Comparison of ENCODE assay signal across 8 mouse cellular contexts in genomic region chr2:122312722-122313417, GRCm38 (mm10). TPM values are rescaled to one million over a fixed set of nuclear protein-coding genes. Genes with fewer than 3 reads are reported as not detected.
DNase-seq lines count a peak whose midpoint lies in the region; ATAC-seq and TF ChIP-seq lines count a peak whose summit lies in the region.

No protein-coding gene starts in this region.

- ATAC-seq in erythroblast, adult 5-6 weeks (replicated peaks; ENCODE audit: low FRiP score, poor library complexity, severe bottlenecking) = peak; percentile 84
- ATAC-seq in heart, embryonic 16.5 days (replicated peaks; ENCODE audit: extremely low read depth, insufficient read depth, low FRiP score) = 0 out of 2 replicates have a peak, but pooled peaks have one; percentile 6

- 0 out of 4 replicates have a peak, but pooled peaks cover 0 to 2% of the 10 kb centered on the region in 2 experiments for H3K4me1 ChIP-seq in MEL (ENCODE audit: control insufficient read depth in 1 of 2, insufficient read depth in 2 of 2, low read length in 2 of 2)
- peaks cover 11% of the 10 kb centered on the region for H3K4me1 ChIP-seq in heart, embryonic 16.5 days (ENCODE audit: control insufficient read depth, insufficient read depth, low read length)

- no peaks in the 10 kb centered on the region for H3K79me2 ChIP-seq in MEL (ENCODE audit: control insufficient read depth, insufficient read depth, low read length, poor library complexity)

- 5% methylated on average over 27 of the region's 27 CpGs for WGBS in heart, embryonic 16.5 days

- peak; percentile 62 to 78 (median 72) for TF ChIP-seq CTCF in MEL (IDR thresholded peaks at IDR 0.05 in 2 of 3, conservative IDR thresholded peaks at IDR 0.05 in 1 of 3; ENCODE audit: control insufficient read depth in 1 of 3, insufficient read depth in 1 of 3, low read depth in 2 of 3, low read length in 3 of 3, poor library complexity in 1 of 3, severe bottlenecking in 1 of 3)
- TF ChIP-seq CTCF in brain, embryonic 14.5 days (IDR thresholded peaks at IDR 0.05; ENCODE audit: borderline replicate concordance, extremely low read depth, insufficient read depth, insufficient read length) = peak; percentile 74

- DNase-seq in MEL (ENCODE audit: low read depth, low spot score) = peak; percentile 71
- peak; percentile 77 for DNase-seq in brain, embryonic 14.5 days (ENCODE audit: low read depth)
- peak; percentile 62 to 82 for DNase-seq in kidney, postnatal 25 days
- DNase-seq in lung, postnatal 36 days = peak; percentile 78
- DNase-seq in retina, postnatal 7 days (ENCODE audit: low read depth, low spot score) = peak; percentile 49
- DNase-seq in yolk sac, embryonic 10.5 days (ENCODE audit: low spot score) = peak; percentile 36

- H3K4me2 ChIP-seq in heart, embryonic 16.5 days (ENCODE audit: low read depth, low read length) = peak overlapping the region; percentile 67

- H3K9ac ChIP-seq in MEL (ENCODE audit: control insufficient read depth, low read depth, low read length, poor library complexity, severe bottlenecking) = no peak overlapping the region
- no peak overlapping the region for H3K9ac ChIP-seq in heart, embryonic 16.5 days (ENCODE audit: low read length)

- H3K36me3 ChIP-seq in MEL (ENCODE audit: control insufficient read depth in 1 of 2, insufficient read depth in 2 of 2, low read length in 2 of 2) = no peaks in the 10 kb centered on the region
- H3K36me3 ChIP-seq in heart, embryonic 16.5 days (ENCODE audit: control insufficient read depth, insufficient read depth) = no peaks in the 10 kb centered on the region

- peaks cover 1 to 2% of the 10 kb centered on the region in 2 experiments; a peak in 1 of 4 replicates for H3K27me3 ChIP-seq in MEL (ENCODE audit: control insufficient read depth in 1 of 2, insufficient read depth in 2 of 2, low read length in 2 of 2)
- peaks cover 67% of the 10 kb centered on the region for H3K27me3 ChIP-seq in heart, embryonic 16.5 days (ENCODE audit: control insufficient read depth, insufficient read depth, low read length)

- TF ChIP-seq POLR2A in MEL (IDR thresholded peaks at IDR 0.05; ENCODE audit: control insufficient read depth in 1 of 2, insufficient read depth in 1 of 2, low read depth in 1 of 2, low read length in 2 of 2, poor library complexity in 1 of 2) = no peak
- no peak for TF ChIP-seq POLR2A in brain, embryonic 14.5 days (IDR thresholded peaks at IDR 0.05; ENCODE audit: borderline replicate concordance, extremely low read depth, insufficient read depth, insufficient read length, poor library complexity, severe bottlenecking)

- H3K9me3 ChIP-seq in MEL (replicated peaks; ENCODE audit: insufficient read depth, low read length) = no peaks in the 10 kb centered on the region; the same call in 1 of the 2 replicates
- H3K9me3 ChIP-seq in heart, embryonic 16.5 days (replicated peaks; ENCODE audit: control insufficient read depth, low read length) = no peaks in the 10 kb centered on the region

- no peak overlapping the region for H3K4me3 ChIP-seq in MEL (ENCODE audit: control insufficient read depth in 1 of 2, insufficient read depth in 1 of 2, low read depth in 2 of 2, low read length in 2 of 2)
- H3K4me3 ChIP-seq in heart, embryonic 16.5 days (ENCODE audit: low read length) = peak overlapping the region; percentile 40

- H3K27ac ChIP-seq in MEL (ENCODE audit: control insufficient read depth, low read depth, low read length) = no peak overlapping the region
- H3K27ac ChIP-seq in heart, embryonic 16.5 days (ENCODE audit: low read length) = no peak overlapping the region

- no peak for TF ChIP-seq EP300 in MEL (IDR thresholded peaks at IDR 0.05; ENCODE audit: low read depth in 1 of 2, low read length in 2 of 2)

- no peak for TF ChIP-seq RAD21 in MEL (IDR thresholded peaks at IDR 0.05; ENCODE audit: low read depth, low read length)

TF ChIP-seq in MEL, 35 proteins besides CTCF, POLR2A, EP300 and RAD21:
- TF ChIP-seq BHLHE40 (IDR thresholded peaks at IDR 0.05; ENCODE audit: borderline replicate concordance, low read depth, low read length) = no peak
- peak; percentile 65 for TF ChIP-seq ZNF384 (IDR thresholded peaks at IDR 0.05; ENCODE audit: low read depth, low read length)
- TF ChIP-seq ZC3H11A (IDR thresholded peaks at IDR 0.05; ENCODE audit: low read depth, low read length) = no peak
- TF ChIP-seq MAFK (IDR thresholded peaks at IDR 0.05; ENCODE audit: borderline replicate concordance, low read depth, low read length) = no peak
- no peak for TF ChIP-seq CHD1 (IDR thresholded peaks at IDR 0.05; ENCODE audit: low read depth, low read length)

RNA-seq across cellular contexts. Expression of gene Duoxa1, which starts 0.7 kb away (rescaled TPM):
- not detected in 2 replicates for total RNA-seq in MEL (2012; rRNA removed)
- not detected for polyA plus RNA-seq in MEL (2012; ENCODE audit: insufficient read depth in 1 of 2, insufficient read length in 2 of 2, low read depth in 1 of 2, low replicate concordance in 2 of 2, missing spikeins in 1 of 2)
- 0.18 and 0.55 TPM in 2 replicates for polyA plus RNA-seq in brain, embryonic 14.5 days (2012; rRNA removed)
- 0.77 TPM in 1 of 2 replicates, not detected in the other for total RNA-seq in erythroblast, adult 5-6 weeks (2015; ENCODE audit: low replicate concordance)
- total RNA-seq in erythroblast, adult 5-6 weeks (2017; ENCODE audit: low replicate concordance) = not detected in 2 replicates
- polyA plus RNA-seq in heart, embryonic 16.5 days (2015; fragmentation: Nextera tagmentation; extraction: Ambion mirVana) = 0.54 and 0.97 TPM in 2 replicates

RNA-seq across cellular contexts. Expression of gene Duox1, which starts 2.6 kb away (rescaled TPM):
- total RNA-seq in MEL (2012; rRNA removed) = not detected in 2 replicates
- polyA plus RNA-seq in MEL (2012; ENCODE audit: insufficient read depth in 1 of 2, insufficient read length in 2 of 2, low read depth in 1 of 2, low replicate concordance in 2 of 2, missing spikeins in 1 of 2) = under 1 TPM in 1 of 2 experiments, not detected in 1; 0.01 TPM
- 0.08 and 0.22 TPM in 2 replicates for polyA plus RNA-seq in brain, embryonic 14.5 days (2012; rRNA removed)
- not detected in 2 replicates for total RNA-seq in erythroblast, adult 5-6 weeks (2015; ENCODE audit: low replicate concordance)
- 0.14 TPM in 1 of 2 replicates, not detected in the other for total RNA-seq in erythroblast, adult 5-6 weeks (2017; ENCODE audit: low replicate concordance)
- 0.05 and 0.12 TPM in 2 replicates for polyA plus RNA-seq in heart, embryonic 16.5 days (2015; fragmentation: Nextera tagmentation; extraction: Ambion mirVana)

RNA-seq across cellular contexts. Expression of gene Duoxa2, which starts 14.2 kb away (rescaled TPM):
- total RNA-seq in MEL (2012; rRNA removed) = not detected in 2 replicates
- polyA plus RNA-seq in MEL (2012; ENCODE audit: insufficient read depth in 1 of 2, insufficient read length in 2 of 2, low read depth in 1 of 2, low replicate concordance in 2 of 2, missing spikeins in 1 of 2) = not detected
- 0.04 and 0.05 TPM in 2 replicates for polyA plus RNA-seq in brain, embryonic 14.5 days (2012; rRNA removed)
- not detected in 2 replicates for total RNA-seq in erythroblast, adult 5-6 weeks (2015; ENCODE audit: low replicate concordance)
- total RNA-seq in erythroblast, adult 5-6 weeks (2017; ENCODE audit: low replicate concordance) = not detected in 2 replicates
- polyA plus RNA-seq in heart, embryonic 16.5 days (2015; fragmentation: Nextera tagmentation; extraction: Ambion mirVana) = not detected in 2 replicates

RNA-seq across cellular contexts. Expression of gene Duox2, which starts 14.6 kb away (rescaled TPM):
- not detected in 2 replicates for total RNA-seq in MEL (2012; rRNA removed)
- not detected for polyA plus RNA-seq in MEL (2012; ENCODE audit: insufficient read depth in 1 of 2, insufficient read length in 2 of 2, low read depth in 1 of 2, low replicate concordance in 2 of 2, missing spikeins in 1 of 2)
- 0.08 TPM in 2 replicates for polyA plus RNA-seq in brain, embryonic 14.5 days (2012; rRNA removed)
- total RNA-seq in erythroblast, adult 5-6 weeks (2015; ENCODE audit: low replicate concordance) = not detected in 2 replicates
- not detected in 2 replicates for total RNA-seq in erythroblast, adult 5-6 weeks (2017; ENCODE audit: low replicate concordance)
- 0.05 and 0.11 TPM in 2 replicates for polyA plus RNA-seq in heart, embryonic 16.5 days (2015; fragmentation: Nextera tagmentation; extraction: Ambion mirVana)

RNA-seq across cellular contexts. Expression of gene Shf, which starts 56.1 kb away (rescaled TPM):
- total RNA-seq in MEL (2012; rRNA removed) = 3.6 and 4.3 TPM in 2 replicates
- 1 to 10 TPM in 1 of 2 experiments, not detected in 1; 9.7 TPM for polyA plus RNA-seq in MEL (2012; ENCODE audit: insufficient read depth in 1 of 2, insufficient read length in 2 of 2, low read depth in 1 of 2, low replicate concordance in 2 of 2, missing spikeins in 1 of 2)
- polyA plus RNA-seq in brain, embryonic 14.5 days (2012; rRNA removed) = 84.9 and 88.6 TPM in 2 replicates
- 0.84 TPM in 1 of 2 replicates, not detected in the other for total RNA-seq in erythroblast, adult 5-6 weeks (2015; ENCODE audit: low replicate concordance)
- 6.3 and 13.0 TPM in 2 replicates for total RNA-seq in erythroblast, adult 5-6 weeks (2017; ENCODE audit: low replicate concordance)
- polyA plus RNA-seq in heart, embryonic 16.5 days (2015; fragmentation: Nextera tagmentation; extraction: Ambion mirVana) = 2.0 TPM in 2 replicates
